Mouse (Mus musculus) heart, adult 2 months (tissue): Measurements from ENCODE around the gene Tpcn1. TPM values are rescaled to one million over a fixed set of nuclear protein-coding genes. Genes with fewer than 3 reads are reported as not detected.

Experiments
- DNase-seq, 2 experiments: peaks; one replicate each; pipeline ENCODE4 v3.0.0; 2021
- H3K27ac ChIP-seq: fragments of 200-600 bp; 2 replicates; pipeline ENCODE4 v1.8.1; 2022
- H3K27me3 ChIP-seq: fragments of 200-500 bp; 2 replicates; pipeline ENCODE4 v1.6.1; 2012; ENCODE audit warnings: mild to moderate bottlenecking, low read length, inconsistent platforms, mixed read lengths; ENCODE audit not compliant: control insufficient read depth, insufficient read depth
- H3K36me3 ChIP-seq: fragments of 200-500 bp; 2 replicates; pipeline ENCODE4 v1.6.1; 2012; ENCODE audit warnings: low read length, inconsistent platforms; ENCODE audit not compliant: control insufficient read depth, insufficient read depth
- H3K4me1 ChIP-seq: fragments of 200-500 bp; 2 replicates; pipeline ENCODE4 v1.6.1; 2011; ENCODE audit warnings: low read length; ENCODE audit not compliant: control insufficient read depth, insufficient read depth
- H3K4me3 ChIP-seq: fragments of 200-600 bp; 2 replicates; pipeline ENCODE4 v1.8.1; 2022
- H3K79me2 ChIP-seq: fragments of 200-500 bp; replicated peaks from 2 replicates; pipeline ENCODE4 v1.6.1; 2012; ENCODE audit warnings: mild to moderate bottlenecking, inconsistent platforms, low read length, moderate library complexity, mixed read lengths; ENCODE audit not compliant: control insufficient read depth, insufficient read depth
- H3K9ac ChIP-seq: fragments of 200-500 bp; 2 replicates; pipeline ENCODE4 v1.6.1; 2012; ENCODE audit warnings: low read depth, mild to moderate bottlenecking, control low read depth, inconsistent platforms, low read length, mixed read lengths
- CTCF ChIP-seq: fragments of 200-600 bp; IDR thresholded peaks from 2 replicates; pipeline ENCODE4 v1.8.1; 2022; ENCODE audit warnings: antibody characterized with exemption, mild to moderate bottlenecking, moderate library complexity
- EP300 ChIP-seq: fragments of 200-500 bp; IDR thresholded peaks from 2 replicates; pipeline ENCODE4 v1.6.1; 2011; ENCODE audit warnings: low read depth, low read length, control low read depth; ENCODE audit not compliant: insufficient read depth
- POLR2A ChIP-seq: fragments of 200-500 bp; IDR thresholded peaks from 2 replicates; pipeline ENCODE4 v1.6.1; 2011; ENCODE audit warnings: mild to moderate bottlenecking, low read depth, low read length, control low read depth; ENCODE audit not compliant: insufficient read depth
- WGBS: fragments of 180-500 bp; shearing (Covaris S2); methylation state at CpG from one replicate; pipeline ENCODE4 v1.1.7; 2018; 5-methylcytosine and 5-hydroxymethylcytosine counted together
- intact Hi-C: fragments of 180-260 bp; cut with DNase I; formaldehyde crosslinking; loops from one replicate; pipeline ENCODE4 v1.15.1; 2025
- polyA plus RNA-seq: library from polyadenylated mRNA; depleted of rRNA; stranded (reverse); fragments of >200 nt; gene quantifications from 2 replicates; pipeline ENCODE4 v1.2.3, GENCODE M21; 2012; rRNA removed
- total RNA-seq, 2 experiments: library from RNA; stranded (reverse); gene quantifications; 2 replicates each; pipeline ENCODE4 v1.2.3; 2021

Gene Tpcn1
- total and polyA plus RNA-seq, 3 experiments = 30.7 to 53.7 (median 35.1) TPM

DNA sequence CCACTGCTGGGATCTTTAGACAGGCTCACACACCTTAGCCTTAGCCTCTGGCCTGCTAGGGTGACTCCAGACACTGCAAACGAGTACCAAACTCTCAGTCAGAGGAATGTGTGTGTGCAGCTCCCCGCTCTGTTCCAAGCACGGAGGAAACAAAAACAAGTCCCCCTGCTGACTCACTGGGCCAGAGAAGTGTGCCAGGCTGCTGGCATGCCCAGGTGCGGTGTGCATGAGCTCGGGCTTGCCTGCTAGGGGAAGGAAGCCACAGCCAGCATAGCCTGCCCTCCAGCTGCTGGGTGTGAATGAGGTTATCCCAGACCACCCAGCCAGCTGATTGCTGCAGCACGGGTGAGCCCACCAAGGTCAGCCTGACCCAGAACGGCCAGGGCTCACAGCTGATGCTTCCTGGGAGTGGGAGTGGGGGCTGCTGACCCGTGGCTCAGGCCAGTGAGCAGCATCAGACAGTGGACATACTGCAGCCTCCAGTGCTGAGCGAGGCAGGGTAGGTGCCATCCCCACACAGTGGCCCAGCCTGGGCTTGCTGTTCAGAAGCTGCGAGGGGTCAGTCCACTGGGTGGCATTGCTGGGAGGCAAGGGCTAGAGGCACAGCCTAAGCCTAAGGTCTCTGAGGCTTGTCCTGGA lies 93.3 kb downstream of the Tpcn1 start:
- DNase-seq = peak in 1 of 2 experiments; percentile 53
- Histone ChIP-seq H3K4me3 (no peak overlapping the region), H3K36me3 (no peaks in the 10 kb centered on the region), H3K9ac (no peak overlapping the region), H3K27ac (peak overlapping the region; percentile 60), H3K4me1 (peaks cover 4% of the 10 kb centered on the region; the same call in 1 of the 2 replicates), H3K27me3 (no peaks in the 10 kb centered on the region), H3K79me2 (no peaks in the 10 kb centered on the region; the same call in 1 of the 2 replicates)
- 70% methylated on average over 10 of the region's 10 CpGs for WGBS
- intact Hi-C loops = no loop called here
- TF ChIP-seq POLR2A (no peak), CTCF (no peak), EP300 (no peak)

DNA sequence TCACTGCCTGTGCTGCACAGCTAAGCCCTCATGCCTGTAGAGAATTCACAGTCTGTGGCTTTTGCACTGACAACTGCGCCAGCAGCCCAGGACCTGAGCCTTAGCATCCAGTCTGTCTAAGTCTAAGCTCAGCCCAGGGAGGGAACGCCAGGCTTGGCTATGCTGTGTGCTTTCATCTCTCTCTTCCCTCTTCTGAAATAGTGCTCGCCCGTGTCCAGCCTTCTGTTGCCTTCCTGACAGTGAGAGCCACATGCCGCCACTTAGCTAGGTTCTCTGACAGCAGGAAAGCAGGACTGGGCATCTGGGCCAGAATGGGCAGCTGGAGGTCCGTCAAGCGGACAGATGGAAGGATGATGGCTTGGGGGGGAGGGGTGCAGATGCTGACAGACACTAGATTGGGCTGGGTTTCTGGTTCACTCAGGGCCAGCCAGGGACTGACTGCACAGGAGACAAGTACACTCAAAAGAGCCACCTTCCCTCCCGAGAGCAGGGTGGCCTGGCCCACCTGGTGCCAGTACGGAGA lies 94.5 kb downstream of the Tpcn1 start:
- TF ChIP-seq EP300 = no peak
- TF ChIP-seq POLR2A = no peak
- no peak for TF ChIP-seq CTCF
- H3K27me3 ChIP-seq = no peaks in the 10 kb centered on the region
- no peak overlapping the region for H3K4me3 ChIP-seq
- H3K36me3 ChIP-seq = no peaks in the 10 kb centered on the region
- 93% methylated on average over 9 of the region's 9 CpGs for WGBS
- DNase-seq = no peak
- intact Hi-C loops = no loop called here
- no peak overlapping the region for H3K9ac ChIP-seq
- no peak overlapping the region for H3K27ac ChIP-seq
- no peaks in the 10 kb centered on the region for H3K79me2 ChIP-seq
- H3K4me1 ChIP-seq = peaks cover 4% of the 10 kb centered on the region; the same call in 1 of the 2 replicates

DNA sequence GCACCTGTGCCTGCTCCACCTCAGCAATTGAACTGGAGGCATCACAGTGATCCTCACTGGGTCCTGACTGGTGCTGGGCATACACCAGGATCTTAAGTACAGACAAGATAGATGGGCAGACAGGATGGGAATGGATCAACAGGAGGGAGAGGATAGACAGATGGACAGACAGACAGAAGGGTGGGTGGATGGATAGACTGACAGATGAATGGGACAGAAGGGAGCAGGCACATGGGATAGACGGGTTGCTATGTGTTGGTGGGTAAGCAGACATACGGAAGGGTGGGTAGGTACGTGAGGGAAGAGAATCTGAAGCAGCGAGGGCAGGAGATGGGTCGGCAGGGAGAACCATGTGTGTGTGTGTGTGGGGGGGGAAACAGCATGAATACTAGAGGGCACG lies 95.0 kb downstream of the Tpcn1 start:
- Histone ChIP-seq H3K79me2 (no peaks in the 10 kb centered on the region), H3K36me3 (no peaks in the 10 kb centered on the region), H3K27me3 (no peaks in the 10 kb centered on the region), H3K27ac (no peak overlapping the region), H3K4me3 (no peak overlapping the region), H3K4me1 (peaks cover 4% of the 10 kb centered on the region; the same call in 1 of the 2 replicates), H3K9ac (no peak overlapping the region)
- intact Hi-C loops = no loop called here
- no peak for TF ChIP-seq CTCF
- TF ChIP-seq POLR2A = no peak
- TF ChIP-seq EP300 = no peak
- WGBS = 91% methylated on average over 6 of the region's 6 CpGs
- DNase-seq = no peak

DNA sequence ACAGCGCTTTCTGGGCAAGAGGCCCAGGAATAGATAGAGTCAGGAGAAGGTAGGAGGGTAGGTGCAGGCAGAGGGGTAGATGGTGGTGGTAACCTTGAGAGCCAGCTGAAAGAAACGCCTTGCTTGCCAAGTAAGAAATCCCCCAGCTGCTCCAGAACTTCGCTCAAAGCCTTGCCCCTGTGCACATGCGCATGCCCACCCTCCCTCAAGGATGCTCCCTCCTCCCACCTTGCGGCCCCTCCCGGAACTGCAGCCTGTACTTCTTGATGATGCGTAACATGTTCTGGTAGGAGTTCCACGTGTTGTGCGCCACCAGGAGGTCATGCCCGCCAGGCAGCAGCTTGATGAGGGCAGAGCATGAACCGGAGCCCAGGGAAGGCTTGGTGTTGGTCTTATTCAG lies 96.0 kb downstream of the Tpcn1 start:
- H3K4me3 ChIP-seq = no peak overlapping the region
- TF ChIP-seq CTCF (peak; percentile 39), EP300 (no peak), POLR2A (no peak)
- intact Hi-C loops = no loop called here
- peaks cover 4% of the 10 kb centered on the region; the same call in 1 of the 2 replicates for H3K4me1 ChIP-seq
- DNase-seq = no peak
- WGBS = 74% methylated on average over 11 of the region's 11 CpGs
- no peaks in the 10 kb centered on the region for H3K27me3 ChIP-seq
- H3K79me2 ChIP-seq = no peaks in the 10 kb centered on the region
- H3K9ac ChIP-seq = no peak overlapping the region
- H3K36me3 ChIP-seq = no peaks in the 10 kb centered on the region
- H3K27ac ChIP-seq = no peak overlapping the region

DNA sequence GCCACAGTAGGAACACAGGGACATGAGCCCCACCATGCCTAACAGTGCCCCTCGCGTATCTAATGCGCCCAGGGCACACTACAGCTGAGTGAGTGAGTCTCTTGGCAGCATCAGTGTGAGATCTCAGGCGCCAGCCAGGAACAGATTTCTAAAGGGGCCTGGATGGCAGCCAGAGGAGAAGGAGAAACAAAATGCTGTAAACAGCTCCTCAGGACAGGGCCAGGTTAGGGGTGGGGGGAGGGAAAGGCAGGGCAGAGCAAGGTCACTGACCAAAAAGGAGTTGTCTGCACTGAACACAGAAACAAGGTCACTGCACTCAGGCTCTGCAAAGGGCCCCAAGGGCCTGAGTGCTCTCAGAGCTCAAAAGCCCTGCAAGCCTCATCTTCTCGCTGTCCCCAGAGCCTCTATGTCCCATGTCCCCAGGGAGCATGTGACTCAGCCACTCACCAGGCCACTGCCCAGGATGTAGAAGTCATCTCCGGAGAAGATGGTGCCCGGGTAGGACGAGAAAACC lies 97.7 kb downstream of the Tpcn1 start:
- DNase-seq = peak; percentile 52 to 66
- no peaks in the 10 kb centered on the region for H3K27me3 ChIP-seq
- intact Hi-C loops = no loop called here
- H3K4me1 ChIP-seq = peaks cover 4% of the 10 kb centered on the region; the same call in 1 of the 2 replicates
- WGBS = 34% methylated on average over 8 of the region's 8 CpGs
- 0 out of 2 replicates have a peak, but pooled peaks have one; percentile 26 for TF ChIP-seq POLR2A
- TF ChIP-seq EP300 = 0 out of 2 replicates have a peak, but pooled peaks have one; percentile 50
- TF ChIP-seq CTCF = no peak
- peak overlapping the region; percentile 73 for H3K27ac ChIP-seq
- H3K79me2 ChIP-seq = no peaks in the 10 kb centered on the region
- H3K36me3 ChIP-seq = no peaks in the 10 kb centered on the region
- H3K4me3 ChIP-seq = no peak overlapping the region
- no peak overlapping the region for H3K9ac ChIP-seq

DNA sequence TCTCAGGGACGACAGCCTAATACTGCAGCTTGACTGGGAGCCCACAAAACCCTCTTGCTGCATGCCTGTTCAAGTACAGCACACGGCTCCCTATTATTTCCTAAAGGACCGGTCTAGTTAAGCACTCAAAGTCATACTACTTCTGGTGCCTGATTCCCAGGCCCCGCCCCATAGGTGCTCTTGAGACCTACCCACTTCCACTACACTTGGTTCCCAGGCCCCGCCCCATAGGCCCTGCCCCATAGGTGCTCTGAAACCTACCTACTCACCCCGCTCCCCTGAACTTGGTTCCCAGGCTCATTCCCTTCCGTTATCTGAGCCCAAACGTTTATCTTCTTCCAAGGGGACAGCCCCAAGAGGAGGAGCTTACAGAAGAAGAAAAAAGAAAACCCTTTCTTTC lies 100.6 kb downstream of the Tpcn1 start:
- Histone ChIP-seq H3K27ac (no peak overlapping the region), H3K4me1 (peaks cover 4% of the 10 kb centered on the region; the same call in 1 of the 2 replicates), H3K36me3 (no peaks in the 10 kb centered on the region), H3K9ac (no peak overlapping the region), H3K4me3 (no peak overlapping the region), H3K79me2 (no peaks in the 10 kb centered on the region), H3K27me3 (no peaks in the 10 kb centered on the region)
- intact Hi-C loops = no loop called here
- WGBS = 81% methylated on average over 8 of the region's 8 CpGs
- DNase-seq = no peak
- TF ChIP-seq CTCF (no peak), POLR2A (no peak), EP300 (no peak)

Other genes with a start within 250 kb of the Tpcn1 start
- gene Lhx5, start 157.0 kb downstream of the Tpcn1 start, total RNA-seq = not detected
- gene Lhx5, start 157.0 kb downstream of the Tpcn1 start, polyA plus RNA-seq = not detected in 2 replicates
- 1 to 10 TPM; 8.8 to 9.8 TPM for gene Sdsl, start 115.9 kb downstream of the Tpcn1 start, total RNA-seq
- 12.6 and 13.5 TPM in 2 replicates for gene Sdsl, start 115.9 kb downstream of the Tpcn1 start, polyA plus RNA-seq
- 1 to 10 TPM; 1.2 to 3.0 TPM for gene Sds, start 112.1 kb downstream of the Tpcn1 start, total RNA-seq
- gene Sds, start 112.1 kb downstream of the Tpcn1 start, polyA plus RNA-seq = 5.6 and 10.9 TPM in 2 replicates
- gene Plbd2, start 85.0 kb downstream of the Tpcn1 start, total RNA-seq = 10 to 100 TPM; 39.5 to 47.1 TPM
- 27.7 and 32.1 TPM in 2 replicates for gene Plbd2, start 85.0 kb downstream of the Tpcn1 start, polyA plus RNA-seq
- gene Slc8b1, start 77.5 kb downstream of the Tpcn1 start, total RNA-seq = 10 to 100 TPM; 10.0 to 12.2 TPM
- gene Slc8b1, start 77.5 kb downstream of the Tpcn1 start, polyA plus RNA-seq = 13.2 and 16.5 TPM in 2 replicates
- gene Iqcd, start 343 bp upstream of the Tpcn1 start, total RNA-seq = not detected
- gene Iqcd, start 343 bp upstream of the Tpcn1 start, polyA plus RNA-seq = 0.14 and 0.20 TPM in 2 replicates
- 10 to 100 TPM; 14.2 to 16.0 TPM for gene Rita1, start 23.9 kb upstream of the Tpcn1 start, total RNA-seq
- gene Rita1, start 23.9 kb upstream of the Tpcn1 start, polyA plus RNA-seq = 15.3 and 21.7 TPM in 2 replicates
- gene Ddx54, start 24.1 kb upstream of the Tpcn1 start, total RNA-seq = 10 to 100 TPM; 21.4 to 22.5 TPM
- 16.2 and 18.2 TPM in 2 replicates for gene Ddx54, start 24.1 kb upstream of the Tpcn1 start, polyA plus RNA-seq
- not detected for gene Cfap73, start 45.6 kb upstream of the Tpcn1 start, total RNA-seq
- 0.16 TPM in 1 of 2 replicates, not detected in the other for gene Cfap73, start 45.6 kb upstream of the Tpcn1 start, polyA plus RNA-seq
- gene Rasal1, start 60.1 kb upstream of the Tpcn1 start, total RNA-seq = not detected
- 0.06 and 0.33 TPM in 2 replicates for gene Rasal1, start 60.1 kb upstream of the Tpcn1 start, polyA plus RNA-seq
- gene Dtx1, start 123.3 kb upstream of the Tpcn1 start, total RNA-seq = 1 to 10 TPM; 2.1 to 2.7 TPM
- gene Dtx1, start 123.3 kb upstream of the Tpcn1 start, polyA plus RNA-seq = 3.5 and 4.2 TPM in 2 replicates
- gene Oas2, start 161.2 kb upstream of the Tpcn1 start, total RNA-seq = 1 to 10 TPM in 1 of 2 experiments, under 1 TPM in 1; 0.55 to 1.0 TPM
- gene Oas2, start 161.2 kb upstream of the Tpcn1 start, polyA plus RNA-seq = 9.6 and 11.3 TPM in 2 replicates
- gene Oas3, start 189.0 kb upstream of the Tpcn1 start, total RNA-seq = under 1 TPM; 0.05 to 0.07 TPM
- gene Oas3, start 189.0 kb upstream of the Tpcn1 start, polyA plus RNA-seq = 0.61 and 0.94 TPM in 2 replicates
- not detected for gene Oas1e, start 206.9 kb upstream of the Tpcn1 start, total RNA-seq
- gene Oas1e, start 206.9 kb upstream of the Tpcn1 start, polyA plus RNA-seq = not detected in 2 replicates
- gene Oas1c, start 223.8 kb upstream of the Tpcn1 start, total RNA-seq = under 1 TPM; 0.26 to 0.36 TPM
- 0.85 and 1.3 TPM in 2 replicates for gene Oas1c, start 223.8 kb upstream of the Tpcn1 start, polyA plus RNA-seq